Mouse (Mus musculus) hindbrain, embryonic 15.5 days (tissue): ENCODE results near the gene Nacad. TPM values are rescaled to one million over a fixed set of nuclear protein-coding genes. Genes with fewer than 3 reads are reported as not detected.

Source experiments
- ATAC-seq: fragments of 200-750 bp; cut with Nextera tagmentation; 2 replicates; pipeline ENCODE4 v1.8.0; 2017; ENCODE audit warnings: low read depth, moderate number of reproducible peaks, moderate TSS enrichment; ENCODE audit not compliant: low FRiP score
- H3K27ac ChIP-seq: fragments of 300-500 bp; sonication (generic); replicated peaks from 2 replicates; pipeline ENCODE4 v1.5.1; 2015; ENCODE audit warnings: mild to moderate bottlenecking, inconsistent platforms
- H3K27me3 ChIP-seq: fragments of 300-500 bp; sonication (generic); 2 replicates; pipeline ENCODE4 v1.6.1; 2015; ENCODE audit warnings: control low read depth, inconsistent platforms
- H3K36me3 ChIP-seq: fragments of 300-500 bp; sonication (generic); 2 replicates; pipeline ENCODE4 v1.6.1; 2015; ENCODE audit warnings: control low read depth, inconsistent platforms
- H3K4me1 ChIP-seq: fragments of 300-500 bp; sonication (generic); replicated peaks from 2 replicates; pipeline ENCODE4 v1.6.1; 2015; ENCODE audit warnings: control low read depth, inconsistent platforms
- H3K4me2 ChIP-seq: fragments of 300-500 bp; sonication (generic); 2 replicates; pipeline ENCODE4 v1.6.1; 2015; ENCODE audit warnings: moderate library complexity, mild to moderate bottlenecking, inconsistent platforms
- H3K4me3 ChIP-seq: fragments of 300-500 bp; sonication (generic); 2 replicates; pipeline ENCODE4 v1.5.1; 2015; ENCODE audit warnings: mild to moderate bottlenecking, inconsistent platforms
- H3K9ac ChIP-seq: fragments of 300-500 bp; sonication (generic); 2 replicates; pipeline ENCODE4 v1.6.1; 2015; ENCODE audit warnings: inconsistent platforms
- H3K9me3 ChIP-seq: fragments of 300-500 bp; sonication (generic); 2 replicates; pipeline ENCODE4 v1.6.1; 2016; ENCODE audit warnings: control low read depth, inconsistent platforms
- WGBS: fragments of 180-500 bp; shearing (Covaris S2); methylation state at CpG from one replicate; pipeline ENCODE4 v1.1.7; 2015; 5-methylcytosine and 5-hydroxymethylcytosine counted together
- polyA plus RNA-seq: library from polyadenylated mRNA; unstranded; fragments of >200 nt; fragmentation: Nextera tagmentation; extraction: Ambion mirVana; gene quantifications from 2 replicates; pipeline ENCODE4 v1.2.1, GENCODE M21; 2015

Nacad gene
- polyA plus RNA-seq, 1 experiment from 2014 or later = 89.8 TPM

- no peak overlapping the region for H3K27ac ChIP-seq
- H3K4me1 ChIP-seq = peaks cover 83% of the 10 kb centered on the region
- ATAC-seq = no peak
Observed at GRCm38 (mm10) chr11:6601649-6602480, 4.0 kb downstream of the Nacad start.

GRCm38 (mm10) chr11:6600284-6600944, 5.4 kb downstream of the Nacad start:
- Histone ChIP-seq H3K4me2 (no peak overlapping the region), H3K4me3 (no peak overlapping the region), H3K9me3 (no peaks in the 10 kb centered on the region), H3K27ac (peak overlapping the region; percentile 70), H3K4me1 (peaks cover 73% of the 10 kb centered on the region), H3K36me3 (peaks cover 30% of the 10 kb centered on the region), H3K9ac (no peak overlapping the region), H3K27me3 (no peaks in the 10 kb centered on the region)
- WGBS = 83% methylated on average over 8 of the region's 8 CpGs
- ATAC-seq = no peak

More at GRCm38 (mm10) chr11:6601649-6602480, 4.0 kb downstream of the Nacad start:
- 85% methylated on average over 20 of the region's 20 CpGs for WGBS
- Histone ChIP-seq H3K36me3 (peaks cover 21% of the 10 kb centered on the region), H3K4me3 (no peak overlapping the region), H3K9me3 (no peaks in the 10 kb centered on the region), H3K4me2 (no peak overlapping the region), H3K27me3 (no peaks in the 10 kb centered on the region), H3K9ac (no peak overlapping the region)

- H3K27me3 ChIP-seq = no peaks in the 10 kb centered on the region
- H3K4me3 ChIP-seq = no peak overlapping the region
- H3K4me1 ChIP-seq = peaks cover 71% of the 10 kb centered on the region
- H3K9me3 ChIP-seq = no peaks in the 10 kb centered on the region
- H3K27ac ChIP-seq = peak overlapping the region; percentile 70
- H3K36me3 ChIP-seq = peaks cover 30% of the 10 kb centered on the region
- no peak overlapping the region; the same call in 1 of the 2 replicates for H3K4me2 ChIP-seq
- peak overlapping the region; percentile 35 for H3K9ac ChIP-seq
- 78% methylated on average over 6 of the region's 6 CpGs for WGBS
- no peak for ATAC-seq
Observed at GRCm38 (mm10) chr11:6599831-6600230, 6.0 kb downstream of the Nacad start.

GRCm38 (mm10) chr11:6599011-6599681, 6.7 kb downstream of the Nacad start:
- peak overlapping the region; percentile 50 for H3K4me2 ChIP-seq
- H3K4me1 ChIP-seq = peaks cover 64% of the 10 kb centered on the region
- no peaks in the 10 kb centered on the region for H3K27me3 ChIP-seq
- ATAC-seq = peak; percentile 16
- H3K36me3 ChIP-seq = peaks cover 33% of the 10 kb centered on the region
- WGBS = 12% methylated on average over 27 of the region's 27 CpGs
- H3K27ac ChIP-seq = peak overlapping the region; percentile 70
- peak overlapping the region; percentile 35 for H3K9ac ChIP-seq
- no peaks in the 10 kb centered on the region for H3K9me3 ChIP-seq
- H3K4me3 ChIP-seq = peak overlapping the region; percentile 0; the same call in 1 of the 2 replicates

GRCm38 (mm10) chr11:6598191-6598889, 7.5 kb downstream of the Nacad start:
- peaks cover 41% of the 10 kb centered on the region for H3K36me3 ChIP-seq
- H3K4me1 ChIP-seq = peaks cover 56% of the 10 kb centered on the region
- 57% methylated on average over 19 of the region's 19 CpGs for WGBS
- H3K9ac ChIP-seq = peak overlapping the region; percentile 35; the same call in 1 of the 2 replicates
- H3K9me3 ChIP-seq = no peaks in the 10 kb centered on the region
- H3K27me3 ChIP-seq = no peaks in the 10 kb centered on the region
- H3K4me3 ChIP-seq = 0 out of 2 replicates have a peak overlapping the region, but pooled peaks have one; percentile 0
- peak; percentile 1; the same call in 1 of the 2 replicates for ATAC-seq
- peak overlapping the region; percentile 50 for H3K4me2 ChIP-seq
- peak overlapping the region; percentile 70 for H3K27ac ChIP-seq

GRCm38 (mm10) chr11:6597523-6597922, 8.3 kb downstream of the Nacad start:
- no peak for ATAC-seq
- Histone ChIP-seq H3K9me3 (no peaks in the 10 kb centered on the region), H3K4me3 (no peak overlapping the region), H3K4me1 (peaks cover 48% of the 10 kb centered on the region), H3K9ac (no peak overlapping the region), H3K4me2 (no peak overlapping the region), H3K27ac (peak overlapping the region; percentile 70; the same call in 1 of the 2 replicates), H3K27me3 (no peaks in the 10 kb centered on the region), H3K36me3 (peaks cover 49% of the 10 kb centered on the region)
- 62% methylated on average over 7 of the region's 7 CpGs for WGBS

- H3K9ac ChIP-seq = no peak overlapping the region
- ATAC-seq = no peak
- H3K27me3 ChIP-seq = no peaks in the 10 kb centered on the region
- WGBS = 82% methylated on average over 3 of the region's 3 CpGs
- peak overlapping the region; percentile 43; the same call in 1 of the 2 replicates for H3K27ac ChIP-seq
- no peaks in the 10 kb centered on the region for H3K9me3 ChIP-seq
- H3K4me2 ChIP-seq = no peak overlapping the region
- no peak overlapping the region for H3K4me3 ChIP-seq
- H3K36me3 ChIP-seq = peaks cover 49% of the 10 kb centered on the region
- peaks cover 39% of the 10 kb centered on the region for H3K4me1 ChIP-seq
Observed at GRCm38 (mm10) chr11:6596616-6597015, 9.2 kb downstream of the Nacad start.

GRCm38 (mm10) chr11:6596205-6596604, 9.6 kb downstream of the Nacad start:
- Histone ChIP-seq H3K4me3 (no peak overlapping the region), H3K9me3 (no peaks in the 10 kb centered on the region), H3K9ac (no peak overlapping the region), H3K36me3 (peaks cover 48% of the 10 kb centered on the region), H3K27me3 (no peaks in the 10 kb centered on the region), H3K27ac (peak overlapping the region; percentile 43; the same call in 1 of the 2 replicates), H3K4me2 (no peak overlapping the region), H3K4me1 (peaks cover 38% of the 10 kb centered on the region)
- no peak for ATAC-seq
- 93% methylated on average over 6 of the region's 6 CpGs for WGBS

- 94% methylated on average over 5 of the region's 5 CpGs for WGBS
- Histone ChIP-seq H3K4me2 (no peak overlapping the region), H3K9me3 (no peaks in the 10 kb centered on the region), H3K27ac (no peak overlapping the region), H3K4me1 (peaks cover 29% of the 10 kb centered on the region), H3K27me3 (no peaks in the 10 kb centered on the region), H3K9ac (no peak overlapping the region), H3K4me3 (no peak overlapping the region), H3K36me3 (peaks cover 51% of the 10 kb centered on the region)
- ATAC-seq = no peak
Observed at GRCm38 (mm10) chr11:6595339-6595738, 10.5 kb downstream of the Nacad start.

- H3K36me3 ChIP-seq = peaks cover 54% of the 10 kb centered on the region
- no peak overlapping the region for H3K27ac ChIP-seq
- no peak overlapping the region for H3K4me2 ChIP-seq
Observed at GRCm38 (mm10) chr11:6594845-6595244, 11.0 kb downstream of the Nacad start.

GRCm38 (mm10) chr11:6593406-6593805, 12.4 kb downstream of the Nacad start:
- Histone ChIP-seq H3K36me3 (peaks cover 59% of the 10 kb centered on the region), H3K9ac (no peak overlapping the region), H3K27me3 (no peaks in the 10 kb centered on the region), H3K9me3 (no peaks in the 10 kb centered on the region), H3K4me1 (peaks cover 10% of the 10 kb centered on the region), H3K27ac (no peak overlapping the region), H3K4me2 (no peak overlapping the region), H3K4me3 (no peak overlapping the region)
- no peak for ATAC-seq
- WGBS = 76% methylated on average over 11 of the region's 11 CpGs

More at GRCm38 (mm10) chr11:6594845-6595244, 11.0 kb downstream of the Nacad start:
- no peaks in the 10 kb centered on the region for H3K27me3 ChIP-seq
- peaks cover 24% of the 10 kb centered on the region for H3K4me1 ChIP-seq
- no peak for ATAC-seq
- no peaks in the 10 kb centered on the region for H3K9me3 ChIP-seq
- WGBS = 85% methylated on average over 6 of the region's 6 CpGs
- H3K9ac ChIP-seq = no peak overlapping the region
- no peak overlapping the region for H3K4me3 ChIP-seq
